Comparison of ENCODE assay signal across 11 mouse cellular contexts in the genomic region with DNA sequence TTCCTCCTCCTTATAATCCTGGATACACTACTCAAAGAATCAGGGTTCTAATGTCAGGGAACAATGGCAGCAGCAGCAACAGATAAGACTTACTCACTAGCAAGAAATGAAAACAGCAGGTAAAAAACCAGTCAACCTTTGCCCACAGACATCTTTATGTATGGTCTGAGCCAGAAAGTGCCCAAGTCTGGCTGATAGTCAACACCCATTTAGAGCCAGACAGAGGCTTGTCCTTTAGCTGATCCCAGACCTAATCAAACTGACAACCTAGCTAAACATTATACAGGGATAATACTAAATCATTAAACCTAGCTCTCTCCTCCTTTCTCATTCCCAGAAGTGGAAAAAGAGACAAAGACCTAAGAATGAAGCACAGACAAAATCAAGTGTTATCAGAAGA.
"Had no signal": no experiment of that assay in that cellular context is flagged by ENCODE, and none has a peak within 500 bp of the region (broad histone marks: within the 10 kb centered on the region; RNA-seq: fewer than 3 reads in every experiment).

No protein-coding gene starts in this region.

- H3K27me3 ChIP-seq: limb, embryonic 12.5 days; limb, embryonic 15.5 days; liver, embryonic 13.5 days had no signal

- H3K4me1 ChIP-seq: limb, embryonic 12.5 days; limb, embryonic 15.5 days; liver, embryonic 13.5 days had no signal

- H3K4me3 ChIP-seq: limb, embryonic 12.5 days; limb, embryonic 15.5 days; liver, embryonic 13.5 days had no signal

- H3K27ac ChIP-seq: limb, embryonic 12.5 days; limb, embryonic 15.5 days; liver, embryonic 13.5 days had no signal

- DNase-seq: kidney, postnatal 25 days; left cerebral cortex, postnatal 4 days; liver, embryonic 13.5 days; lung, adult 2 months; lung, postnatal 14 days; lung, postnatal 4 days; midbrain, embryonic 14.5 days; thymus, adult 18-20 months; thymus, postnatal 36 days had no signal

- H3K36me3 ChIP-seq: limb, embryonic 12.5 days; limb, embryonic 15.5 days; liver, embryonic 13.5 days had no signal
